Mouse (Mus musculus) layer of hippocampus, adult 18-20 months (tissue): ENCODE measurements around the gene Gm12845. TPM values are rescaled to one million over a fixed set of nuclear protein-coding genes. Genes with fewer than 3 reads are reported as not detected.

Source experiments
- total RNA-seq, 2 experiments: library from RNA; stranded (reverse); gene quantifications; 2 replicates each; pipeline ENCODE4 v1.2.3; 2021

Gene Gm12845
- total RNA-seq, 2 experiments from 2014 or later = not detected

Other genes starting within 250 kb of the Gm12845 start
- 100 to 1,000 TPM; 188 to 194 TPM for gene Rnf220, start 227.4 kb upstream of the Gm12845 start, total RNA-seq
- gene Eri3, start 174.0 kb upstream of the Gm12845 start, total RNA-seq = 100 to 1,000 TPM; 200 to 214 TPM
- 10 to 100 TPM; 37.5 to 38.2 TPM for gene Dmap1, start 42.1 kb upstream of the Gm12845 start, total RNA-seq
- not detected for gene Klf17, start 41.2 kb downstream of the Gm12845 start, total RNA-seq
- gene Slc6a9, start 110.1 kb downstream of the Gm12845 start, total RNA-seq = 10 to 100 TPM; 35.3 to 37.4 TPM
- under 1 TPM; 0.28 to 0.72 TPM for gene Ccdc24, start 148.1 kb downstream of the Gm12845 start, total RNA-seq
- gene B4galt2, start 159.1 kb downstream of the Gm12845 start, total RNA-seq = 10 to 100 TPM; 60.4 to 65.2 TPM
- 100 to 1,000 TPM; 398 to 399 TPM for gene Atp6v0b, start 162.9 kb downstream of the Gm12845 start, total RNA-seq
- 10 to 100 TPM; 11.2 TPM for gene Dph2, start 167.6 kb downstream of the Gm12845 start, total RNA-seq
- 100 to 1,000 TPM; 135 to 143 TPM for gene Ipo13, start 190.6 kb downstream of the Gm12845 start, total RNA-seq
- gene Artn, start 205.4 kb downstream of the Gm12845 start, total RNA-seq = 1 to 10 TPM; 1.4 to 1.7 TPM